Mouse (Mus musculus) ovary, postnatal 10 days (tissue): ENCODE results near the gene Grid1.

Experiments
- DNase-seq: peaks from one replicate; pipeline ENCODE4 v3.0.0; 2022; ENCODE audit warnings: low spot score

Gene Grid1

GRCm38 (mm10) chr14:34917111-34917510 is 97.2 kb downstream of the Grid1 start:
- no peak for DNase-seq

- no peak for DNase-seq
Observed at GRCm38 (mm10) chr14:34919221-34919620, 99.3 kb downstream of the Grid1 start.

GRCm38 (mm10) chr14:34921265-34921664 is 101.4 kb downstream of the Grid1 start:
- DNase-seq = no peak

- DNase-seq = no peak
Observed at GRCm38 (mm10) chr14:34925021-34925420, 105.1 kb downstream of the Grid1 start.

GRCm38 (mm10) chr14:34930040-34930719 is 110.3 kb downstream of the Grid1 start:
- no peak for DNase-seq

GRCm38 (mm10) chr14:34933197-34933596 is 113.3 kb downstream of the Grid1 start:
- DNase-seq = no peak

GRCm38 (mm10) chr14:34936192-34936770 is 116.4 kb downstream of the Grid1 start:
- DNase-seq = no peak

GRCm38 (mm10) chr14:34944390-34944979 is 124.6 kb downstream of the Grid1 start:
- DNase-seq = no peak

- no peak for DNase-seq
Observed at GRCm38 (mm10) chr14:34945471-34946313, 125.8 kb downstream of the Grid1 start.

- DNase-seq = no peak
Observed at GRCm38 (mm10) chr14:34946314-34946583, 126.3 kb downstream of the Grid1 start.

- DNase-seq = no peak
Observed at GRCm38 (mm10) chr14:34948249-34948648, 128.3 kb downstream of the Grid1 start.

GRCm38 (mm10) chr14:34952311-34952710 is 132.4 kb downstream of the Grid1 start:
- no peak for DNase-seq

GRCm38 (mm10) chr14:34953566-34953965 is 133.7 kb downstream of the Grid1 start:
- DNase-seq = no peak

GRCm38 (mm10) chr14:34955689-34956088 is 135.8 kb downstream of the Grid1 start:
- no peak for DNase-seq

GRCm38 (mm10) chr14:34960227-34960626 is 140.3 kb downstream of the Grid1 start:
- no peak for DNase-seq

GRCm38 (mm10) chr14:34963616-34964168 is 143.8 kb downstream of the Grid1 start:
- DNase-seq = no peak

- no peak for DNase-seq
Observed at GRCm38 (mm10) chr14:34969102-34969819, 149.4 kb downstream of the Grid1 start.

GRCm38 (mm10) chr14:34972930-34973329 is 153.0 kb downstream of the Grid1 start:
- no peak for DNase-seq

GRCm38 (mm10) chr14:34980756-34981155 is 160.8 kb downstream of the Grid1 start:
- no peak for DNase-seq

GRCm38 (mm10) chr14:34989131-34989530 is 169.2 kb downstream of the Grid1 start:
- no peak for DNase-seq

GRCm38 (mm10) chr14:35006736-35007135 is 186.8 kb downstream of the Grid1 start:
- DNase-seq = no peak

- DNase-seq = no peak
Observed at GRCm38 (mm10) chr14:35008674-35009073, 188.8 kb downstream of the Grid1 start.
